Mouse (Mus musculus) stomach, embryonic 16.5 days (tissue): ENCODE measurements around the gene 2300002M23Rik. TPM values are rescaled to one million over a fixed set of nuclear protein-coding genes. Genes with fewer than 3 reads are reported as not detected.
A peak's percentile ranks its signal among the peaks of the same experiment; 100 is the strongest.

Source experiments
- ATAC-seq: fragments of 200-750 bp; cut with Nextera tagmentation; 2 replicates; pipeline ENCODE4 v1.8.0; 2017; ENCODE audit warnings: moderate number of reproducible peaks, moderate TSS enrichment; ENCODE audit not compliant: insufficient read depth, low FRiP score
- H3K27ac ChIP-seq: fragments of 300-500 bp; sonication (generic); 2 replicates; pipeline ENCODE4 v1.5.1; 2014; ENCODE audit warnings: low read length
- H3K27me3 ChIP-seq: fragments of 300-500 bp; sonication (generic); 2 replicates; pipeline ENCODE4 v1.6.1; 2014; ENCODE audit warnings: low read length, control low read depth, mixed read lengths; ENCODE audit not compliant: control insufficient read depth, insufficient read depth
- H3K36me3 ChIP-seq: fragments of 300-500 bp; sonication (generic); 2 replicates; pipeline ENCODE4 v1.6.1; 2014; ENCODE audit warnings: low read length; ENCODE audit not compliant: control insufficient read depth, insufficient read depth
- H3K4me1 ChIP-seq: fragments of 300-500 bp; sonication (generic); 2 replicates; pipeline ENCODE4 v1.6.1; 2014; ENCODE audit warnings: low read length, control low read depth, mixed read lengths; ENCODE audit not compliant: control insufficient read depth, insufficient read depth
- H3K4me2 ChIP-seq: fragments of 300-500 bp; sonication (generic); 2 replicates; pipeline ENCODE4 v1.6.1; 2014; ENCODE audit warnings: low read depth, low read length, mixed read lengths
- H3K4me3 ChIP-seq: fragments of 300-500 bp; sonication (generic); replicated peaks from 2 replicates; pipeline ENCODE4 v1.5.1; 2014; ENCODE audit warnings: mild to moderate bottlenecking, low read length
- H3K9ac ChIP-seq: fragments of 300-500 bp; sonication (generic); 2 replicates; pipeline ENCODE4 v1.6.1; 2014; ENCODE audit warnings: low read length
- H3K9me3 ChIP-seq: fragments of 300-500 bp; sonication (generic); replicated peaks from 2 replicates; pipeline ENCODE4 v1.6.1; 2016; ENCODE audit warnings: low read length, control low read depth; ENCODE audit not compliant: control insufficient read depth
- WGBS: fragments of 180-500 bp; shearing (Covaris S2); extraction: QIAGEN DNeasy Blood & Tissue Kit; methylation state at CpG from one replicate; pipeline ENCODE4 v1.1.7; 2014; 5-methylcytosine and 5-hydroxymethylcytosine counted together
- polyA plus RNA-seq: library from polyadenylated mRNA; unstranded; fragments of >200 nt; fragmentation: Nextera tagmentation; extraction: Ambion mirVana; gene quantifications from 2 replicates; pipeline ENCODE4 v1.2.1, GENCODE M21; 2015

The 2300002M23Rik gene
- polyA plus RNA-seq, 1 experiment from 2014 or later: 115 TPM

DNA sequence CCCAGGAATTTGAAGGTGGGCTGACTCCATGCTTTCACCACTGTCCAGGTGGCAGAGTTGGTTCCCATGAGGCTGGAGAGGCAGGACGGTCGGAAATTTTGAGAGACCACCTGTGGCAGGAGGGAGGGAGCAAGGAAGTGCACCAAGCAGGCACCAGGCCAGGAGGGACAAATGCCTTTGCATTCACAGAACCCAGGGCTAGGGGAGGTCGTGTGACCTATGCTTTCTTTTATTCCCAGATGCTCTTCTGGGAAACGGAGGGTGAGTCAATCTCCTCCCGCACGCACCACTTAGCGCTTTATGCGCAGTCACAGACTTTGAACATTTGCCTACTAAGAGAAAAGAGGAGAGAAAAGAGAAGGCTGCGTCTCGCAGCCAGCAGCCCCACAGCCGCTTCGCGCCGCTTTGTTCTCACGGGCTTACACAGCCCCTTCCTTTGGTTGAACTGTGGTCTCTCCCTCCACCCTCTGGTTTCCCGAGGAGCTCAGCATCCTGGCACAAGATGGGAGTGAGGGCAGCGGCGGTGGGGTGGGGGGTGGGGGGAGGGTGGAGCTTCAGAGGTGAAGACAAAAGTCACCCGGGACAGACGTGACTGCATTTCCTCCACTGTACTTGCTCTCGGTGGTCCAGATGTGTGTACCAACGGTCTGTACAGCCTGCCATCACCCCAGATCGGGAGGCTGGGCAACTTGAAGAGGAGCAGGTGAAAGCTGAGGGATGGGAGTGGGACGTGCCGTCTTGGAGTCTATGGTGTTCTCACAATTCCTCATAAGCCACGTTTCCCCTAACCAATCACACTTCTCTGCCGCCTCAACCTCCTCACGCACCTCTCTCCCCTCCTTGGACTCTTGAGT is 2.1 kb downstream of the 2300002M23Rik start:
- WGBS: 6% methylated on average over 28 of the region's 28 CpGs
- Histone ChIP-seq H3K4me2 (peak overlapping the region; percentile 51), H3K36me3 (no peaks in the 10 kb centered on the region), H3K9ac (peak overlapping the region; percentile 63), H3K27ac (no peak overlapping the region), H3K27me3 (peaks cover 10% of the 10 kb centered on the region), H3K9me3 (no peaks in the 10 kb centered on the region), H3K4me3 (peak overlapping the region; percentile 29), H3K4me1 (peaks cover 6% of the 10 kb centered on the region; the same call in 1 of the 2 replicates)
- peak; percentile 37; the same call in 1 of the 2 replicates for ATAC-seq

- Histone ChIP-seq H3K36me3 (no peaks in the 10 kb centered on the region), H3K9me3 (no peaks in the 10 kb centered on the region), H3K4me3 (no peak overlapping the region), H3K27ac (no peak overlapping the region), H3K4me2 (no peak overlapping the region), H3K9ac (no peak overlapping the region), H3K4me1 (peaks cover 6% of the 10 kb centered on the region; the same call in 1 of the 2 replicates), H3K27me3 (peaks cover 10% of the 10 kb centered on the region)
- ATAC-seq: no peak
- WGBS: 65% methylated on average over 14 of the region's 14 CpGs
Measured at GRCm38 (mm10) chr17:35570836-35571235, 3.6 kb downstream of the 2300002M23Rik start.

GRCm38 (mm10) chr17:35571477-35571876 is 4.2 kb downstream of the 2300002M23Rik start:
- WGBS: 90% methylated on average over 7 of the region's 7 CpGs
- Histone ChIP-seq H3K27ac (no peak overlapping the region), H3K27me3 (peaks cover 10% of the 10 kb centered on the region), H3K4me2 (no peak overlapping the region), H3K4me1 (peaks cover 6% of the 10 kb centered on the region; the same call in 1 of the 2 replicates), H3K9ac (no peak overlapping the region), H3K9me3 (no peaks in the 10 kb centered on the region), H3K4me3 (no peak overlapping the region), H3K36me3 (no peaks in the 10 kb centered on the region)
- no peak for ATAC-seq

DNA sequence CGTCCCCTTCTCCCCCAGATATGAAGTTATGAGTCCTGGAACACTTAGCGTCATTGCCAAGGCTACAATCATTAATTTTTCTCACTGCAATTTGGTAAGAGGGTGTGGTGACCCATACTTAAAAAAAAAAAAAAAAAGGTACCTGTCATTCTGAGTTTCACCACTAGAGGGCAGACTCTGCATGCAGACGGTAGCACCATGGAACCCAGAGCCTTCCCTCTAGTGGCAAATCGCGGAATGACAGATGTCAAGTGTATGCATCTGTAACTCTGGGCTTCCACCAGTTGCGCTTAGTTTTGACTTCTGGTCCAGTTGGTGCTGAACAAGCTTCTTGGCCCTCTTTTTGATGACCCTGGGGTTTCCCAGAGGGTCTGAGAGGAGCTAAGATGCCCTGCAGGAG is 11.0 kb downstream of the 2300002M23Rik start:
- WGBS: 19% methylated on average over 6 of the region's 6 CpGs
- Histone ChIP-seq H3K4me3 (no peak overlapping the region), H3K27ac (peak overlapping the region; percentile 47; the same call in 1 of the 2 replicates), H3K9ac (no peak overlapping the region), H3K9me3 (no peaks in the 10 kb centered on the region), H3K4me1 (no peaks in the 10 kb centered on the region), H3K27me3 (no peaks in the 10 kb centered on the region), H3K36me3 (no peaks in the 10 kb centered on the region), H3K4me2 (no peak overlapping the region)
- no peak for ATAC-seq

- H3K9ac ChIP-seq: no peak overlapping the region
- no peak for ATAC-seq
- no peak overlapping the region for H3K27ac ChIP-seq
- no peak overlapping the region for H3K4me3 ChIP-seq
- no peak overlapping the region for H3K4me2 ChIP-seq
- no peaks in the 10 kb centered on the region for H3K9me3 ChIP-seq
- 83% methylated on average over 1 of the region's 1 CpGs for WGBS
- no peaks in the 10 kb centered on the region for H3K36me3 ChIP-seq
- H3K27me3 ChIP-seq: no peaks in the 10 kb centered on the region
- no peaks in the 10 kb centered on the region for H3K4me1 ChIP-seq
Measured at GRCm38 (mm10) chr17:35582900-35583299, 15.7 kb downstream of the 2300002M23Rik start.

- H3K27me3 ChIP-seq: no peaks in the 10 kb centered on the region
- no peaks in the 10 kb centered on the region for H3K4me1 ChIP-seq
- H3K36me3 ChIP-seq: no peaks in the 10 kb centered on the region
- 14% methylated on average over 16 of the region's 16 CpGs for WGBS
- H3K27ac ChIP-seq: no peak overlapping the region
- peak; percentile 37; the same call in 1 of the 2 replicates for ATAC-seq
- H3K4me3 ChIP-seq: peak overlapping the region; percentile 19
- peak overlapping the region; percentile 38 for H3K4me2 ChIP-seq
- H3K9me3 ChIP-seq: no peaks in the 10 kb centered on the region
- H3K9ac ChIP-seq: peak overlapping the region; percentile 29; the same call in 1 of the 2 replicates
Measured at GRCm38 (mm10) chr17:35584330-35584937, 17.2 kb downstream of the 2300002M23Rik start.

GRCm38 (mm10) chr17:35587291-35587690 is 20.0 kb downstream of the 2300002M23Rik start:
- Histone ChIP-seq H3K27me3 (no peaks in the 10 kb centered on the region), H3K4me1 (no peaks in the 10 kb centered on the region), H3K4me3 (no peak overlapping the region), H3K4me2 (no peak overlapping the region), H3K36me3 (no peaks in the 10 kb centered on the region), H3K27ac (no peak overlapping the region), H3K9ac (no peak overlapping the region), H3K9me3 (no peaks in the 10 kb centered on the region)
- ATAC-seq: no peak
- WGBS: 83% methylated on average over 1 of the region's 1 CpGs

DNA sequence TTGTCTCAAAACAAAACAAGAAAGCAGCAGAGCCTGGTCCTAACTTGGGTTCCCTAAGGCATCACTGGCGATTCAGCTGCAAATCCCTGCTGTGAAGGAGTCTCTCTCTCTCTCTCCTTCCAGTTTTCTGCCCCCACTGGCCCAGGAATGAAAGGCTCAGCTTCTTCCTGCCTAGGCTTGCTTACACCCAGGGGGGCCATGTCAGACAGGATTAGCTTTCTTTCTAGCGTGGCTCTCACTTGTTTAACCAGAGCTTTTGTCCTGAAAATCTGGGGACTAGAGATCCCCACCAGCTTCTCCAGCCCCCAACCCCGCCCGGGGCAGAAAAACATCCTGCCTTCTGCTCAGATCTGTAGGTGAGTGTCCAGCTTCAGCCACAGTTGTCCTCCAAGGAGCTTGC is 21.1 kb downstream of the 2300002M23Rik start:
- no peak for ATAC-seq
- WGBS: 36% methylated on average over 4 of the region's 4 CpGs
- Histone ChIP-seq H3K27ac (peak overlapping the region; percentile 45; the same call in 1 of the 2 replicates), H3K4me1 (no peaks in the 10 kb centered on the region), H3K4me3 (no peak overlapping the region), H3K4me2 (no peak overlapping the region), H3K9ac (peak overlapping the region; percentile 28; the same call in 1 of the 2 replicates), H3K9me3 (no peaks in the 10 kb centered on the region), H3K27me3 (no peaks in the 10 kb centered on the region), H3K36me3 (no peaks in the 10 kb centered on the region)
